Mouse (Mus musculus) hindlimb bud, embryonic 11.5 days (tissue): ENCODE measurements at regions not wholly inside any gene's neighbourhood (a gene's known extent, or its start where the extent isn't known, plus 50 kb on each side); places are given as distances from the start of the nearest gene placed in this dataset.
"Not testable (repeated sequence)": the region's sequence is repeated elsewhere in the genome, so short reads cannot be mapped to it uniquely, and the experiment has no call there.

Experiments
- DNase-seq: peaks from one replicate; pipeline ENCODE4 v3.0.0-alpha.2; 2012; ENCODE audit warnings: low read depth, low spot score; ENCODE audit errors: extremely low spot score

DNA sequence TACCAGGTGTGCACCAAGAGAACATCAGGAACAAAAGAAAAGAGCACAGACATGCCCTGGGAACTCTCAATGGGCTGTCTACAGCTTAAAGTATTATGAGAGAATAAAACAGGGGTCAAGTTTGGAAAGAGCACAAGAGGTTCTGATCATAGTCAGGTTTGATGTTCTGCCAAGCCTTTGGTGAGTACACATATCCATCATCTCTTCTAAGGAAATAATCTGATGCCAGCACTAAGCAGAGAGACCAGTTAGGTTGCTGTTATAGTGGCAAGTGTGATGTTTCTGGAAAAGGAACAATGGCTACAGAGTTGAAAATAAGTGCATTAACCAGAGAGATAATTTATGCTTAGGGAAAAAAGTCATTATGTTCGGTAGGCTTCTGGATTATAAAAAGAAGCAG is 136.9 kb upstream of the Gm11146 start:
- no peak for DNase-seq

DNA sequence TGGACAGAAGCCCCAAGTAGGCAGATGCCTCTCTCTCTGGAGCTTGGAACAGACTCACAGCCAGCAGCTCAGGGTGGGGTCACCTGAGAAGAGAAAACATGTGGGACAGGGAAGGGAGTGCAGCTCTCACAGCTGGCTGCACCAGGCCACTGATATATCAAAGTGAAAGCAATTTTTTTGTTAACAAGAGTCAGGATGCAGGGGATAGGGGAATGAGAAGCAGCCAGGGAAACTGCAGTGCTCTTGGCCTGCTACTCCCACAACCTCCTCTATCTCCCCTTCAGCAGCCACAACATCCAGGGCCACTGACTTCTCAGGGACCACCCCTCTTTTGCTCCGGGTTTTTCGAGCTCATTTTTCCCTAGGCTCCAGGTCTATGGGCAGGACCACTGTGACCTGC is 117.5 kb upstream of the Gm11146 start:
- no peak for DNase-seq

DNA sequence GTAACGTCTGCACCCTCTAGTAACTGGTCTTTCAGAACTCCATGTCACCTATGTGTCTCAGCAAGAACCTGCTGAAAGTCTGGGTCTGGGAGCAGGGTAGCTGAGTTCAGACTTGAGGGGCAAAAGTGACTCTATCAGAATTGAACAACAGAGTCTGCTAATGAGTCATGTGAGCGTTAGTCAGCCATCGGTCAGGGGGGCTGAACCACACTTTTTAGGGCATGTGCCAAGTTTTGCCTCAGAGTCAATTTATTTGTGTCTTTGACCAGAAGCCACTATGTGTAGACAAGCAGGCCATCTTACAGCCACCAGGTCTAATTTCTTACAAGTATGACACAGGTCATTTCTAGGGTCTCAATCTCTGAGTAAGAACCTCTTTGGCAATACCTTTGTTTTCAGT is 115.9 kb upstream of the Gm11146 start:
- not testable (repeated sequence) for DNase-seq

DNA sequence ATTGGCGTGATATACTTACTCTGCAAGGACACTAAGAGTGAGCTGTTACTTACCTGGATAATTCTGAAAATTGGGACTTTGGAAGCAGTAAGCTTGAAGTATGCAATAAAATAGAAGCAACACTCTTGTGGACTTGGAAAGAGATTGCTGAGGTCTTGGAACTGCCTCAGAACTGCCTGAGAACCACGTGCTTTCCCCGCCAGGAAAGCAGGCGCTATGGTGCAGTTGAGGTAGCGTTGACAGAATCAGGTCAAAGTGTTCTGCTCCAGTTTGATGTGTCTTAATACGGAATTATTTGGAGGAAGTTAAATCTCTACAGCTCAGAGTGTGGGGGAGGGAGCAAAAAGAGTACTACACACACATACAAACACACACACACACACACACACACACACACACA is 102.8 kb upstream of the Gm11146 start:
- no peak for DNase-seq

DNA sequence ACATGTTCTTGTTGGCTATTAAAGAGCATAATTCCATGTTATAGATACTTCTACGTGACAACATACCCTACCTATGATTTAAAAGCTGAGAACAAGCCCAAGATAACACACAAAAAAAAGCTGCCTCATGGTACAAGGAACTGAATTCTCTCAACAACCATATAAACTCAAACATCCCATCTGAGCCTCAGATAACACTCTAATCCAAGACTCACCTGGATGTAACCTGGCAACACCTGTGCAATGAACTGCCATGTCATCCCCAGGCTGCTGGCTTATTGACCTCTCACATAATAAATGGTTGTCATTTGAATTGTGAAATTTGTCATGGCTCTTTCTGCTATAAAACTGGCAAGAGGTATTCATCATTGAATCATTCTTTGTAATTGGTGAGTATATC is 93.5 kb upstream of the Gm11146 start:
- DNase-seq: no peak

DNA sequence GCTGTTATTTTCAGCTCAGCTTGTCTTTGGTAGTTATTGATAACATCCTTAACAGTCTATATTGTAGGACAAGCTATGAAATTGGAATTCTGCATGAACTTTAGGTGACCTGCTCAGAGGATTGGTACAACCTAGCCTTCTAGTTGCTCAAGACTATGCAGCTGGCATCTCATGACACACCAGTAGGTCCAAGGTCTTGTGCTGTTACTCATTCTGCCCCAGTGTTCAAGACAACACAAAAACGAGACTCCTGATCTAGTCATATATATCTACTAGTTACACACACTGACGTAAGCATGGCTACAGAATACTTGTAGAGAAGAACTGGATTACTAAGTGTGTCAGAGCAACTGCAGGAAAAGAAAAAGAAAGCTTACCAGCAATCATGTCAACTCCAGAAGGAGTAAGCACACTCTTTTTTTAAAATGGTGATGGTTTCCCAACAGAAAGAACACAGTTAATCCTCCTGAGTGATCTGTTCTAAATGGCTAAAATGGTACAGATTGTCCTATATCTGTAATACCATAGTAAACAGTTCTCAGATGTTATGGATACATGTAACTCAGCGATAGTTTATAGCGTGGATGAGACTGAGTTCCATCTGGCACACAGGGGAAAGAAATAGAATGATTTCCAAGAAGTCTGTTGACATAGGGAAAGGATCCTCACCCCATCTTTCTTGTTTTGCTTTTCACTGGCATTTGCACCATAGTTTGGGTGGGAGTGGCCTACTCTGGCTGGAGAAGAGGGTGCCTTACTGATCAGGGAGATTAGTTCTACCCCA is 85.4 kb upstream of the Gm11146 start:
- no peak for DNase-seq

DNA sequence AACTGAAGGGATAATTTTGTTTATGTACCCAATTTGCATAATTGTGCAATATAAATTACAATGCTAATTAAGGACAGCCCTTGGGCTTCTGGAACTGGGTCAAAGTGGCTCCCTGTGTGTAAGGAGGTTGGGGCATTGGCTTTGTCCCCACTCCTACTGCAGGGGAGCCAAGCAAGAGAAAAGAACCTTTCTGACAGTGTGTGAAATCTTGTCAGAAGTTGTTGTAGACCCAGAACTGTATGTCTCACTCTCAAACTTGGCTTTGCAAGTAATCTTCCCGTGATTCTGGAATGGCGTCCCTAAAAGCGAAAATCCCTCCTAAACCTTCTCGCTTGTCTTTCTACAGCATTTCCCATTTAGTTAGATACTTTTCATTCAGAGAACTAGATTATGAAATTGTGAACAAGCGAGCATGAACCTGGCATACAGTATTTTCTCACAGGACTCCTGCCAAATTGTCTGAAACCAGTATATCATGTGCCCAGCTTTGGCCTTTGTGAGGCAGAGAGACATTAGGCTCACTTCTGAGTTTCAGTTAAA is 83.8 kb upstream of the Gm11146 start:
- DNase-seq: no peak

DNA sequence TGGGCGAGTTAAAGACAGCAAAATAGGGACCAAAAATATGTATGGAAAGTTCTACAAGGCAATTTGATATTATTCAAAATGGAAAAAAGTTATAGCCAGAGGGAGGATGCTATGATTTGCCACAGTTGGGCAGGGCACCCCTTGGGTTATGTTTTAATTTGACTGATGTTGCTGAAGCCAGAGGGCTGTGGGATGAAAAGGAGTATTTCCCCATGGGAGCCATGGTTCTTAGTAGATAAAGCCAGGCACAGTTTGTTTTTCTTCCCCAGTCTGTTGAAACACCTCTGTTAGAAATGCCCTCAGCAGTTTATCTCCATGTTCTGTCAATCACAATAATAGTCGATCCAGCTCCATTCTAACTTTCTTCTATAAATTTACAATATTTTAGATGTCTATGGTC is 82.6 kb upstream of the Gm11146 start:
- DNase-seq: no peak

DNA sequence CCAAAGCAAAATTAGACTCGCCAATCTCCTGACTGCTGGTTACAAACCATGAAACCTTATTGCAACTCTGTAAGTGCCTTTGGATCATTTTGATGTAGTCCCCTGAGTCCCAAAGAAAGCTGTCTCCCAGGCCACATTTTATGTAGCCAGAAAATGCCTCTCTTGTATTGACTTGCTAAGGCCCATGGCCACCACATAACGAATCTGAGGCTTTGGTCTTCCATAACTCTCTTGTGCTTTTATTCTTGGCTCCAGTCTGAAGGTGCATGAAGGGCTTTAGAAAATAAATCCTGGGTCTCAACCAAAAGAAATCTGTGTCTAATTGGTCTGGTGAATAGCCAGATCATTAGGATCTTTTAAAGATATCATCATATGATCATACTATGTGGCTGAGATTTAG is 77.3 kb upstream of the Gm11146 start:
- no peak for DNase-seq

DNA sequence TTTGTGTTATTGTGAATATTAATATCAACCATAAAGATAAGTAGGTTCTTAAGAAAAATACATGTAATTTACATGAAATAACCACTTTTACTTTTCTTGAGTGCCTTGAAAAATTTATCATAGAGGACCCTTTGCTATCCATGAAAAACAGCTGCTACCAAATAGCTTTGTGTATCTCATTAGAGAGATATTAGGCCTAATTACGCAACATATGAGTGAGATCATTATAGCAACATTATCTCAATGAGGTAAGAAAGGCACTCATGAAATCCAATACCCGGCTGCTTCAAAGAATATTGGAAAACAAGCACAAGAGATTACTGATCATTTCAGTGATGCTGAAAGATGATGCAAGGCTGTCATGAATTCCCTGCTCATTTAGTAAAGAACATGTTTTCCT is 74.9 kb upstream of the Gm11146 start:
- DNase-seq: no peak

DNA sequence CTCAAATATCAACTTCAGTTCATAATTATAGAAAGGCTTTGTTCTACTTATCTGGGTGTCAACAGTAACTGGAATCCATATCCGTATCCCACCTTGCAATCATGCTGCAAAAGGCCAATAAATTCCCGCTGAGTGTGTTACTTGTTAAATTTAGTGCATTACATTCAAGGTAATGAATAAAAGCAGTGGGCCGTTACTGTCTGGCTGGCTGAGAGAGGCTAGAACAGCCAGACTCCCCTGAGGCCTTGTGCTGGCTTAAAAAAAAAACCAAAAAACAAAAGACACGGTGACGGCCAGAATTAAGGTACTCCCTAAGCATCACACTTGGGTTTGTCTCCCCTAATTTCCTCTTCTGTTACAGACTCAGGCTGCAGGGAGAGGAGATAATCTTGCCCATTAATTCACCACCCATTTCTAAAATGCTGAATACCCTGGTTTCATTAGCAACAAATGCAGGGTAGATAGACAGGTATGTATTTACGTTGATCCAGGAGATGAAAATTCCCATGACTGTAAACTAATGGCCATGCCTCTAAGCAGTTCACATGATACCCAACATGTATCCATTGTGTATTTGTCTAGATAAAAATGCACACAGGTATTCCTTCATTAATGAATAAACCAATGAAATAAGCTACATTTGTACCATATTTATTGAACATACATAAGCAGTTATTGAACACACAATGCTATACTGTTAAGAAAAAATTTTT is 74.1 kb upstream of the Gm11146 start:
- DNase-seq: peak; percentile 46

DNA sequence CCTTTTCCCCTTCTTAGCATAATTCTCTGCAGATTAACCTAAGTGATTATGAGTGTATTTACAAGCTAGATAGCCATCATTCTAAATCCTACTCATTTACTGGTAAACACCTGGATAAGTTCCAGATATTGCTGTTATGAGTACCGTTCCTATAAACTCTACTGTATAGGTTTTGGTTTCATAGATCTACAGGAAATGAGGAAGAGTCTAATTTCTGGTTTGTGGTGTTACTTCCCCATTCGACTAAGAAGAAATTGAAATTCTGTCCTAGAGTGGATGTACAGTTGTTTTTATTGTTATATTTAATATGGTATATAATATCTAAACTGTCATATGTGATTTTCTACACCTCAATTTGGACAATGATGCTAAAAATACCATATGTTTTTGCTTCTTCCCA is 69.4 kb upstream of the Gm11146 start:
- DNase-seq: no peak

DNA sequence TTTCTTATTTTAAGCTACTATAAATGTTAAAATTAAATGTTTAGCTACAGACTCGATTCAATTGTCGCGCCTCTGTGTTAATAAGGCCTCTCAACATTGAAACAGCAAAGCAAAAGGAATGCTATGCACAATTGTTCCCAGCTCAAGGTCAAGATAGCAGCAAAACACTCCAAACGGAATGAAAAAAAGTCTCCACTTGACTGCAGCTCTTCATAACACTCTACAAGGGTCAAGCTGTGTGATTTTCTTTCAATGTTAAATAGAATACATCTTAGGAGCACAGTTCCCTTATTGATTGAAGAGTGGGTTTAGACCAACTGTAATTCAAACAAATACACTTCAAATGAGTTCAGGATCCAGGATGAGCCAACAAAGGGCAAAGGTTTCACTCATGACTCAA is 63.9 kb upstream of the Gm11146 start:
- DNase-seq: no peak

DNA sequence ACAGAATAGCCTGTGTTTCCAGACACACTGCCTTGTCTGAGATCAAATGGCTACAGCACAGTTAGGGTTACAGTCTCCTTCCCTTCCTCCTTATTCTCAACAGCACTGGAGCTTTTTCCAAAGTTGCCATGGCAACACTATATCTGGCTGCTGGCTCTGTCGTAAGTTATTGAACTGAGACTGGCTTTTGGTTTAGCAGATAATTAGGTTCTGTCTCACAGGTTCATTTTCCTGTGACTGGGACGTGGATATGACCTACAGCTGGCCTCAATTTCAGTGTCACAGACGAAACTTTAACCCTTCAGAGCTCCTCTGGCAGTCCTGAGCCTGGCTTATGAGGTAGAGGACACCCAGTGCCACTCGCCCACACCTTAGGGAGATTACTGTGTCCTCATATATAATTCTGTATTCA is 60.2 kb upstream of the Gm11146 start:
- DNase-seq: peak; percentile 90

DNA sequence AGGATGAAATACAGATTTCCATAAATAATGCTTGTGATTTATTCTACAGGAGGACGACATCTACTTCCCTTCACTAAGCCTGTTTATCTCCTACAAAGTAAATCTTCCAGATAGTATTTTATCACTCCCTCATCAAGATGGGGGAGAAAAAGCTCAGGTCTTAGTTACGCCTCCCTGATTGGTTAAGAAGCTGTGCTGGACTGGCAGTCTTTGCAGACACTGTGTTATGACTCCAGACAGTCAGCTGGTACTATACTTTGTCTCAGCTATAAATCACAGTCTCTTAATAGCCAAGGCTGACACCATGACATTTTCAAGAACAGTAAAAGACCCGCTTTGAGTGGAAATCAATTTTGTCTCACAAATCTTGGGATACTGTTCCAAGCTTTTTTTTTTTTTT is 51.4 kb upstream of the Gm11146 start:
- DNase-seq: peak; percentile 56
